In the genomic region with DNA sequence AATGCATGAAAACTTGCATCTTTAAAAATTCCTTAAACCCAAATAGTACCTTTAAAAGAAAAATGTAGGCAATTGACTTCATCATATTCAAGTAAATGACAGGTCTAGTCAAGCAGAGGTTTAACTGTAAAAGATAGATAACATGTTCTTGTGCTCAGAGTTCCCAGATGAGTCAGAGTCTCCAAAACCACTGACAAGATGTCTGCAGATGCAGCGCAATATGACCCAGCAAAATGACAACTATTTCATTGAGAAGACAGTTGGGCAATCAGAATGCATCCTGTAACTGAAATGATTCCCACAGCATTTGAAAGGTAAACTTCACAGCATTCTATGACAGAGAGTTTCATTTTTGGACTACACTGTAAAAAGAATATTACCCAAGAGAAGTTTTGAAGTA, we compare ENCODE assay signal across 25 mouse cellular contexts.
A peak's percentile ranks its signal among the peaks of the same experiment; 100 is the strongest.
DNase-seq lines count a peak whose midpoint lies in the region; ATAC-seq and TF ChIP-seq lines count a peak whose summit lies in the region.
"Had no signal": no experiment of that assay in that cellular context is flagged by ENCODE, and none has a peak within 500 bp of the region (broad histone marks: within the 10 kb centered on the region; RNA-seq: fewer than 3 reads in every experiment).

No protein-coding gene starts in this region.

- H3K4me1 ChIP-seq in embryonic facial prominence, embryonic 14.5 days (ENCODE audit: control insufficient read depth, insufficient read depth, low read length), result no peaks in the 10 kb centered on the region
- H3K4me1 ChIP-seq in embryonic facial prominence, embryonic 10.5 days, result no peaks in the 10 kb centered on the region
- no peaks in the 10 kb centered on the region for H3K4me1 ChIP-seq in heart, adult 2 months (ENCODE audit: control insufficient read depth, insufficient read depth, low read length)
- H3K4me1 ChIP-seq: embryonic facial prominence, embryonic 13.5 days; forebrain, embryonic 13.5 days; forebrain, embryonic 15.5 days had no signal

- no peaks in the 10 kb centered on the region for H3K36me3 ChIP-seq in embryonic facial prominence, embryonic 14.5 days (ENCODE audit: control insufficient read depth, insufficient read depth, low read length)
- H3K36me3 ChIP-seq in embryonic facial prominence, embryonic 10.5 days (replicated peaks), result no peaks in the 10 kb centered on the region
- no peaks in the 10 kb centered on the region for H3K36me3 ChIP-seq in heart, adult 2 months (ENCODE audit: control insufficient read depth, insufficient read depth, low read length)
- H3K36me3 ChIP-seq: embryonic facial prominence, embryonic 13.5 days; forebrain, embryonic 15.5 days; G1E had no signal

- no peak overlapping the region for H3K27ac ChIP-seq in embryonic facial prominence, embryonic 14.5 days (replicated peaks; ENCODE audit: low read depth, low read length)
- H3K27ac ChIP-seq in embryonic facial prominence, embryonic 10.5 days (replicated peaks), result no peak overlapping the region
- H3K27ac ChIP-seq in heart, adult 2 months, result no peak overlapping the region
- H3K27ac ChIP-seq: embryonic facial prominence, embryonic 13.5 days; forebrain, embryonic 13.5 days; forebrain, embryonic 15.5 days had no signal

- peak; percentile 1 for DNase-seq in embryonic facial prominence, embryonic 14.5 days (ENCODE audit: low spot score)
- no peak for DNase-seq in embryonic facial prominence, embryonic 10.5 days (ENCODE audit: low spot score)
- DNase-seq in 3T3-L1 (ENCODE audit: low read depth, low spot score), result peak; percentile 56
- DNase-seq in brain, adult 2 months (ENCODE audit: low read depth, low spot score), result peak; percentile 28
- no peak for DNase-seq in embryo, embryonic 11 days
- no peak for DNase-seq in heart, adult 2 months
- DNase-seq: adrenal gland, adult 8-10 months; adrenal gland, postnatal 14 days; adrenal gland, postnatal 36 days; B cell, adult 2 months; cerebellum, adult 11 months; cerebellum, adult 18-20 months; cerebellum, adult 8-10 months; cerebellum, adult 9-11 months; cerebellum, postnatal 14 days; cerebellum, postnatal 36 days; forebrain, postnatal 0 days had no signal

- TF ChIP-seq EP300 in heart, adult 2 months (IDR thresholded peaks at IDR 0.05; ENCODE audit: insufficient read depth, low read depth, low read length), result no peak

- H3K27me3 ChIP-seq in embryonic facial prominence, embryonic 14.5 days (replicated peaks; ENCODE audit: control insufficient read depth, insufficient read depth, low read length), result no peaks in the 10 kb centered on the region
- no peaks in the 10 kb centered on the region for H3K27me3 ChIP-seq in embryonic facial prominence, embryonic 10.5 days (replicated peaks; ENCODE audit: low read depth, poor library complexity, severe bottlenecking)
- no peaks in the 10 kb centered on the region for H3K27me3 ChIP-seq in heart, adult 2 months (ENCODE audit: control insufficient read depth, insufficient read depth, low read length)
- H3K27me3 ChIP-seq: CH12.LX; embryonic facial prominence, embryonic 13.5 days; forebrain, embryonic 13.5 days; forebrain, embryonic 15.5 days; Patski had no signal

- TF ChIP-seq CTCF in heart, adult 2 months (IDR thresholded peaks at IDR 0.05), result no peak

- no peaks in the 10 kb centered on the region for H3K79me2 ChIP-seq in heart, adult 2 months (replicated peaks; ENCODE audit: control insufficient read depth, insufficient read depth, low read length)

- no peak for TF ChIP-seq POLR2A in heart, adult 2 months (IDR thresholded peaks at IDR 0.05; ENCODE audit: insufficient read depth, low read depth, low read length)

- H3K9ac ChIP-seq in embryonic facial prominence, embryonic 14.5 days (ENCODE audit: low read depth, low read length), result no peak overlapping the region
- H3K9ac ChIP-seq in heart, adult 2 months (ENCODE audit: low read depth, low read length), result no peak overlapping the region
- H3K9ac ChIP-seq: embryonic facial prominence, embryonic 13.5 days; forebrain, embryonic 13.5 days; forebrain, embryonic 15.5 days; forebrain, postnatal 0 days had no signal

- no peak for ATAC-seq in embryonic facial prominence, embryonic 14.5 days (ENCODE audit: low read depth)
- ATAC-seq: activated CD4-positive, CD25-positive, alpha-beta regulatory T cell, adult 4 months; CD4-positive, CD25-positive, alpha-beta regulatory T cell, adult 4 months; forebrain, embryonic 13.5 days; forebrain, embryonic 15.5 days; forebrain, postnatal 0 days; Patski had no signal

- intact Hi-C loops in heart, adult 2 months (cut with DNase I), result no loop called here

- WGBS in embryonic facial prominence, embryonic 14.5 days, result 79% methylated on average over 1 of the region's 1 CpGs
- 90% methylated on average over 1 of the region's 1 CpGs for WGBS in embryonic facial prominence, embryonic 10.5 days
- 71% methylated on average over 1 of the region's 1 CpGs for WGBS in heart, adult 2 months

- H3K4me2 ChIP-seq in embryonic facial prominence, embryonic 14.5 days (ENCODE audit: low read depth, low read length), result no peak overlapping the region
- H3K4me2 ChIP-seq: embryonic facial prominence, embryonic 13.5 days; forebrain, embryonic 13.5 days; forebrain, embryonic 15.5 days had no signal

- no peaks in the 10 kb centered on the region for H3K9me3 ChIP-seq in embryonic facial prominence, embryonic 14.5 days (ENCODE audit: control insufficient read depth, low read length)
- H3K9me3 ChIP-seq in embryonic facial prominence, embryonic 10.5 days, result no peaks in the 10 kb centered on the region
- H3K9me3 ChIP-seq: embryonic facial prominence, embryonic 13.5 days; forebrain, embryonic 13.5 days; forebrain, embryonic 15.5 days; G1E had no signal

- H3K4me3 ChIP-seq in embryonic facial prominence, embryonic 14.5 days (ENCODE audit: low read depth, low read length), result no peak overlapping the region
- no peak overlapping the region for H3K4me3 ChIP-seq in embryonic facial prominence, embryonic 10.5 days
- H3K4me3 ChIP-seq in heart, adult 2 months, result no peak overlapping the region
- H3K4me3 ChIP-seq: embryonic facial prominence, embryonic 13.5 days; forebrain, embryonic 13.5 days; forebrain, embryonic 15.5 days had no signal

Comparison
In these comparisons a context has a peak if more than half of its experiments do, and no peak if none do; other contexts are left out.
1. DNase-seq: peak in embryonic facial prominence, embryonic 14.5 days (single experiment), 3T3-L1 (single experiment) and brain, adult 2 months (single experiment); none in embryonic facial prominence, embryonic 10.5 days (single experiment), embryo, embryonic 11 days (single experiment) and heart, adult 2 months (0 of 2).